Mouse (Mus musculus) cerebellum, postnatal 36 days (tissue): ENCODE results near the gene 9130230L23Rik.

Experiments
- DNase-seq, 2 experiments: peaks; one replicate each; pipeline ENCODE4 v3.0.0; 2021 to 2022; ENCODE audit warnings: mixed read lengths in 2 of 2

Gene 9130230L23Rik

GRCm38 (mm10) chr5:66004134-66004925 lies at the start of gene 9130230L23Rik:
Gene 9130230L23Rik (minus strand): TSS chr5:66004285.
- DNase-seq: no peak

DNA sequence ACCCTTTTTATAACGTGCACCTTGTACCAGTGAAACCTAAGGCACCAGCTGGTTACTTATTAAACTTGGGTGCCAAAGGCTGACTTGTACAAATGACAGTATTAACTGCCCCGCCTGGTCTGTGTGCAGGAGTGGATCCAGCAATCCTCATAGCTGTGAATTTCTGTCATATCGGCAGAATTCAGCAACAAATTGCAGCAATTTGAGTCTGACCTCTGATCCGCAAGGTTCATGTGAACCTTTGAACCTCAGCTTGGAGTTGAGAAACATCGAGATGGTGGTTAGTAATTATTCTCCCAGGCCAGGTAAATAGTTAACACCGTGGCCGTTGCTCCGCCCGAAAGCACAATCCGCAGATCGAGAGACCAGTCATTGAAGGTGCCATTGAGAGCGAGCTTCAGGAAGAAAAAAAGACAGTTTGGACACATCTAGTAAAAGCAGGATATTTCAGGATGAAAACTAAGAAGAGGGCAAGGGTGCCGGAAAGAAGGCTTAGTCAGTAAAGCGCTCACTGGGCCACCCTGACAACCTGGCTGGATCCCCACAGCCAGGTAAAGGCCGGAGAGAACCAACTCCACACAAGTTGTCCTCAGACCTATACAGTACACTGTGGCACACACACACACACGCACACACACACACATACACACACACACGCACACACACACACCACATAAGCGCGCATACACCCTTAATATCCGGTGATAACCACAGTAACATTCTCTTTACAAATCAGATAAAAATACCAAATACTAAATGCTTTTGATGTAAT lies 48.9 kb upstream of the 9130230L23Rik start:
- DNase-seq: no peak

- DNase-seq: no peak
Observed at GRCm38 (mm10) chr5:66050841-66051240, 46.8 kb upstream of the 9130230L23Rik start.

DNA sequence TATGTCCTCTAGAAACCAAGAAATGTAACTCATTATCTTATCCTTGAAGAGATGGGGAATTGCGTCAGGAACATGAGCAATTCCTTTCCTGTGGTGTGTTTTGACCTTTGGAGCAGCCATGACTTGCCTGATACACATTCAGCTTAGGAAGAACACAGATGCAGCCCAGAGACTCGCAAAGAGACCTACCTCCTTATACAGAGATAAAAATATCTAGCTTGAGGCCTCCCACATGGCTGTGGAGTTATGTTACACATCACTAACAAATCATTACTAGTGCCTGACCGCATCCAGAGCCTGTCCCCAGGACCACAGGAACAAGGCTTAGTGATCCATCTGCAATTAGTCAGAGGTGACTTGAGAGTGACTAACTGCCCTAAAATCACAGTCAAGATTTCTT lies 42.3 kb upstream of the 9130230L23Rik start:
- DNase-seq: no peak

DNA sequence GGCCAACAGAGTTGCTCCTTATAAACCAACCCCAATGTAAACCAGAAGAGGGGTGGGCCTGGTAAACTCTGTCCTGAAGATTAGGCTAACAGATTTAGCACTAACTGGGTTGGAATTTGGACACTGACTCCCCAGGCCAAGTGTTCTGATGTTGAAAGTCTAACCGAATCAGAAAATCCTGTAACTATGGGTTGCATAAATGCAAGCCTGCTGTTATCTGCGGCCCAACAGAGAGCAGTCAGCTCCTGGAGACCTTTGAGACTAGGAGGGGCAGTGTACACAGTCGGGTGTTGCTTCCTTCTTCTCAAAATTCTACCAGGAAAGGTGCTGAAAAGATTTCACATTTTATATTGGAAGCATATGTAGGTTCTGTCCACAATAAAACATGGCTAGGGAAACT lies 39.8 kb upstream of the 9130230L23Rik start:
- no peak for DNase-seq

GRCm38 (mm10) chr5:66042651-66043340 lies 38.7 kb upstream of the 9130230L23Rik start:
- no peak for DNase-seq

- no peak for DNase-seq
Observed at GRCm38 (mm10) chr5:66040744-66041279, 36.7 kb upstream of the 9130230L23Rik start.

GRCm38 (mm10) chr5:66039813-66040212 lies 35.7 kb upstream of the 9130230L23Rik start:
- DNase-seq: no peak

DNA sequence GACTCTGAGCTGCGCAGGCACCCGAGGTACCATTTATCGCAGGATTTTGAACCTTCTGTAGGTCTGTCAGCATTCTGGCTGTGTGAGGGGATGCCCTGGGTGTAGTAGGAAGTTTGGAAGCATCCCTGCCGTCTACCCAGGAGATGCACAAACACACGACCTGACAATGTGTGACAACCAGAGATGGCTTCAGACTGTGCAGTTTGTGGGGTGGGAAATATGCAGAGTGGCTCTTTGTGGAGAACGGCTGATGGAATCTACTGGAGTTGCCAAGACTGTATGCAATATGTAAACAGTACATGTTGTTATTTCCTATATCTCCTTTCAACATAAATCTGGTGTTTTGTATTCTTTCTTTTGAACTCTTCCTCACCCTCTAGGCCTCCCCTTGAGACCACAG lies 33.0 kb upstream of the 9130230L23Rik start:
- no peak for DNase-seq

GRCm38 (mm10) chr5:66036440-66037054 lies 32.5 kb upstream of the 9130230L23Rik start:
- no peak for DNase-seq

GRCm38 (mm10) chr5:66034375-66035195 lies 30.5 kb upstream of the 9130230L23Rik start:
- no peak for DNase-seq

DNA sequence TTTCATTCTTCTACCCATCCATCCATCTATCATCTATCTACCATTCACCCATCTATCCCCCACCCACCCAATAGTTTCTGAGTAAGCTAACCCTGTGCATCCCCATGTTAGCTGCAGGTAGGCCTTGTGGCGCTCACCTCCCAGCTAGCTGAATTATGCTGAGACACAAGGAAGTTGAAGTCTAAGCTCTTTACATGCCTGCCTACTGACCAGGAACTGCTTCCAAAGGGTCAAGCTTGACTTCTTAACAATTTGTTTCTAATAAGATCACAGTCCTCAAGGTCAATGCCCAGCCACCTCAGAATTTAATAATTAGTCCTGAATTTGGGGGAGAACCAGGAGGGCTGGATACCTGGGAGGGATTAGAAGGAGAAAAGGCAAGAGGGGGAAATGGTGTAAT lies 28.7 kb upstream of the 9130230L23Rik start:
- DNase-seq: no peak

GRCm38 (mm10) chr5:66031699-66032098 lies 27.6 kb upstream of the 9130230L23Rik start:
- DNase-seq: no peak

DNA sequence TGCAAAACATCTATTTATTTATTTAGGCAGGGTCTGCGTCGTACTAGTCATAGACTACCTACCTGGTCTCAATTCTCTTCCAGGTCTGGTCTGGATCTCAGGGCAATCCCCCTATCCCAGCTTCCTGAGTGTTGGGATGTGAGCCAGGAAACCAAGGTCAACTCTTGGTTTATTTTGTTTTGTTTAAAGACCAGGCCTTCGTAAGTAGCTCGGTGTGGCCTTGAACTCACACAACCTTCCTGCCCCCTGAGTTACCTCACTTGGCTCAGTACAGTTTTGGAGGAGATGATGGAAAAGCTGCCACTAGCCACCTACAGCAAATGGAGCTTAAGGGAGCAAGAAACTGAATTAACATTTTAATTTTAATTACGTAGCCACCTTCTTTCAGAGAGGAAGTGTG lies 24.1 kb upstream of the 9130230L23Rik start:
- DNase-seq: no peak

DNA sequence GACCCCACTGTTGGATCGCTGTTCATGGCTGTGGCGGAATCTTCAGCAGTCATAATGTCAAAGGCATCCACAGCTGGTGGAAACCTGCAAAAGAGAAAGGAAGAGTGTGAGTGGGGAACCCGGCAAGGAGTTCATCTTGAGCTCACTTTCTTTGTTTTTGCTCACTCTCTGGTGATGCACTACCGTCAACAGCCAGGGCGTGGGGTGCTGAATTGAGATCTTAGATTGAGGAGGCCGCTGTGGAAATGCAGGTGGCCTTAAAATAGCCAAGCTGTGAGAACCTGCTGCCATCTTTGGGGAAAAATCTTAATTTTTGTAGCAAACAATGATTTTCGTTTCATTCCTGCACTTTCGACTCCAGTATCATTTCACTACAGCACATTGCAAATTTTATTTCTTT lies 23.1 kb upstream of the 9130230L23Rik start:
- DNase-seq: no peak

DNA sequence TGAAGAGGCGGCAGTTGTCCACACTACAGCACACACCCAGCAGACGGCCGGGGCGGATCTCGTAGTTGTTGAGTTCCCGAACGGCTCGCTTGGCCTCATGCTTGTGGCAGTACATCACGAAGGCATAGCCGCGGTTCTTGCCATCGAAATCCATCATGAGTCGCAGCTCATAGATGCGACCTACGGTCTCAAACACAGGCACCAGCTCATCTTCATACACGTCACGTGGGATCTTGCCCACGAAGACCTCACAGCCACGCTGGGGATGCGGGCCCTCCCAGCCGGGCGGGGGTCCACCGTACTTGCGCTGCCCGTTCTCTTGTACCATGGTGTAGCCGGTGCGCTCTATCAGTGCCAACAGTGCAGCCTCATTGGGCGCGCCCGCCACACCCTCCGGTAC lies 22.7 kb upstream of the 9130230L23Rik start:
- DNase-seq: no peak

- DNase-seq: no peak
Observed at GRCm38 (mm10) chr5:66015449-66015961, 11.4 kb upstream of the 9130230L23Rik start.

DNA sequence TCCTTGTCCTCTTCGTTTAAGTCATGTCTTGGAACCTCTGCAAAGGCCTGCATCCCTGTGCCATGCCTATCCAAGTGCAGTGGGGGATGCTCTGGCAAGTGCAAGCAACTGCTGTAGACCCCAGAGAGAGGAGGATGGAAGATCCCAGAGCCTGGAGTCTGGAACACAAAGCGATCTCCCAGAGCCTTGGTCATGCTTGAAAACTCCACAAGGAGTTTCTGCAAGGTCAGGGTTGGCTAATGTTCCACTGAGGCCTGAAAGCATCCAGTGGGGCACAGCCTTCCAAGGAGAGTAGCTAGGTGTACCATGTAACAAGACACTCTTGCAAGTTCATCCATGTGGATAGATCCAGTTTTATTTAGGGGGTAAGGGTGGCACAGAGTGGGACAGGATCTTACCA lies 10.4 kb upstream of the 9130230L23Rik start:
- DNase-seq: no peak

DNA sequence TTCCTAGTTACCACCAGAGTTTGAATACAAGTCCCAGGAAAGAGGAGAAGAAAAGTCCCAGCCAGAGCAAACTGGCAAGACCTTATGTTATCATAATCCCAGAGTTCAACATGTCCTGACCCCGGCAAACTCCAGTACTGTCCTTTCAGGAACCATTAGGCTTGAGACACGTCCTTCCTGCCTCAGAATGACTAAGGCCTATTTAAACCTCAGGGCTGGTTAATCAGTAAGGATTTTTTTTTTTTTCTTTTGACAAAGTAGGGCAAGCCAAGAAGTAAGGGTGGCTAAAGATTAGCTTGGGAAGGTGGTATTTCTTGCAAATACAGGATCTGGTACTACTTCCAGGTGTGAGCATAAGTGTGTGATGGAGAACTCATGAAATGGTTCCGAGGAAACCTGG lies 9.9 kb upstream of the 9130230L23Rik start:
- DNase-seq: no peak

DNA sequence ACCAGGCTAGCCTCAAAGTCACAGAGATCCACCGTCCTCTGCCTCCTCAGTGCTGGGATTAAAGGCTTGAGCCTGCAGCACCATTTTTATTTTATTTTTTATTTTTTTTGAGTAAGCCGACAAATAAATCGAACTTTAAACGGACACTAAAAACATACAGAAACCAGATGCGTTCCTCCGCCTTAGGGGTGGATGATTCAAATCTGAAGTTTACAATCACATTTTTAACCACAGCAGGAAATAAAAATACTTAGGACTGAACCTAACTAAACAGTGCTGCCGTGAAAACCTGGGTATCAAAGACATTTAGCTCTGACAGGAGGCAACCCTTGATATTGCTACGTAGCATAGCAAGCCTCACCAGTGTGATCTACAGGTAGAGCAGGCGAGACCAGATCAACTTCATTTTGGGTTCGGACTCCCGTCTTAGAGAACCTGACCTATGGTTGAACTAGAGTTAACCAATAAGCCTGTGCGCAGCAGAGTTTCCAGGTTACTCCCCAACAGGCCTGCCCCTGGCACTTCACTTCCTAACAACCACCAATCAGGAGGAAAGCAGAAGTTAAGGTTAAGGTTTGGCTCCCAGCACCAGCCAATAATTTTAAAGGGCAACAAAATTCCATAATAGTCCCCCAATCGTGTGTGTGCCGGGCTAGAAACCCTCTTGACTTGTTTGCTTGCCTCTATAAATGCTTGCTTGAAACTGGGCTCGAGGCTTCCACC lies 4.3 kb upstream of the 9130230L23Rik start:
- no peak for DNase-seq
